Mouse (Mus musculus) 416B (cell line): ENCODE results near the gene Sox1.

Source experiments
- DNase-seq: peaks from one replicate; pipeline ENCODE4 v3.0.0; 2011; ENCODE audit warnings: low read depth

Sox1 gene

GRCm38 (mm10) chr8:12395071-12396031 is at the start of gene Sox1:
Gene Sox1 (plus strand): TSS chr8:12395295.
- no peak for DNase-seq

GRCm38 (mm10) chr8:12345881-12346280 is 49.2 kb upstream of the Sox1 start:
- DNase-seq: no peak

GRCm38 (mm10) chr8:12346870-12347269 is 48.2 kb upstream of the Sox1 start:
- DNase-seq: no peak

GRCm38 (mm10) chr8:12348306-12348705 is 46.8 kb upstream of the Sox1 start:
- DNase-seq: no peak

GRCm38 (mm10) chr8:12349591-12349990 is 45.5 kb upstream of the Sox1 start:
- no peak for DNase-seq

GRCm38 (mm10) chr8:12351121-12351520 is 44.0 kb upstream of the Sox1 start:
- no peak for DNase-seq

GRCm38 (mm10) chr8:12354406-12355025 is 40.6 kb upstream of the Sox1 start:
- no peak for DNase-seq

- no peak for DNase-seq
Observed at GRCm38 (mm10) chr8:12368161-12368560, 26.9 kb upstream of the Sox1 start.

GRCm38 (mm10) chr8:12368856-12369255 is 26.2 kb upstream of the Sox1 start:
- no peak for DNase-seq

GRCm38 (mm10) chr8:12381111-12381510 is 14.0 kb upstream of the Sox1 start:
- DNase-seq: no peak

- DNase-seq: no peak
Observed at GRCm38 (mm10) chr8:12382707-12383561, 12.2 kb upstream of the Sox1 start.

GRCm38 (mm10) chr8:12383979-12384890 is 10.9 kb upstream of the Sox1 start:
- DNase-seq: no peak

- no peak for DNase-seq
Observed at GRCm38 (mm10) chr8:12384996-12385685, 10.0 kb upstream of the Sox1 start.

GRCm38 (mm10) chr8:12385686-12386488 is 9.2 kb upstream of the Sox1 start:
- DNase-seq: no peak

GRCm38 (mm10) chr8:12386530-12387222 is 8.4 kb upstream of the Sox1 start:
- DNase-seq: no peak

- no peak for DNase-seq
Observed at GRCm38 (mm10) chr8:12387223-12387860, 7.8 kb upstream of the Sox1 start.

GRCm38 (mm10) chr8:12387901-12388300 is 7.2 kb upstream of the Sox1 start:
- DNase-seq: no peak

- no peak for DNase-seq
Observed at GRCm38 (mm10) chr8:12388390-12389115, 6.5 kb upstream of the Sox1 start.
